Mouse (Mus musculus) right cerebral cortex, postnatal 36 days (tissue): ENCODE measurements around the gene Smarcb1.
A peak's percentile ranks its signal among the peaks of the same experiment; 100 is the strongest.

ENCODE experiments used
- DNase-seq, 2 experiments: peaks; one replicate each; pipeline ENCODE4 v3.0.0; 2022; ENCODE audit warnings: low spot score in 2 of 2, mixed read lengths in 1 of 2

The Smarcb1 gene

GRCm38 (mm10) chr10:75934991-75935390 is 13.6 kb upstream of the Smarcb1 start:
- DNase-seq = no peak

GRCm38 (mm10) chr10:75932891-75933290 is 11.5 kb upstream of the Smarcb1 start, which contains the start of gene Chchd10:
Gene Chchd10 (plus strand): TSS chr10:75933130.
- no peak for DNase-seq

GRCm38 (mm10) chr10:75932081-75932678 is 10.8 kb upstream of the Smarcb1 start:
- no peak for DNase-seq

GRCm38 (mm10) chr10:75931311-75931710 is 9.9 kb upstream of the Smarcb1 start:
- DNase-seq = no peak

- no peak for DNase-seq
Observed at GRCm38 (mm10) chr10:75930304-75930703, 8.9 kb upstream of the Smarcb1 start.

- no peak for DNase-seq
Observed at GRCm38 (mm10) chr10:75926396-75926795, 5.0 kb upstream of the Smarcb1 start.

GRCm38 (mm10) chr10:75924324-75924723 is 2.9 kb upstream of the Smarcb1 start:
- no peak for DNase-seq

GRCm38 (mm10) chr10:75921726-75922560 is 526 bp upstream of the Smarcb1 start:
- no peak for DNase-seq

GRCm38 (mm10) chr10:75919026-75919425 is 2.4 kb downstream of the Smarcb1 start:
- DNase-seq = no peak

GRCm38 (mm10) chr10:75916840-75917239 is 4.6 kb downstream of the Smarcb1 start:
- DNase-seq = no peak

GRCm38 (mm10) chr10:75915557-75915956 is 5.9 kb downstream of the Smarcb1 start:
- no peak for DNase-seq

- DNase-seq = no peak
Observed at GRCm38 (mm10) chr10:75913013-75913589, 8.3 kb downstream of the Smarcb1 start.

- DNase-seq = no peak
Observed at GRCm38 (mm10) chr10:75910698-75911097, 10.7 kb downstream of the Smarcb1 start.

- no peak for DNase-seq
Observed at GRCm38 (mm10) chr10:75906882-75907281, 14.5 kb downstream of the Smarcb1 start.

GRCm38 (mm10) chr10:75904391-75904790 is 17.0 kb downstream of the Smarcb1 start:
- no peak for DNase-seq

GRCm38 (mm10) chr10:75898846-75899245 is 22.6 kb downstream of the Smarcb1 start:
- DNase-seq = no peak

- no peak for DNase-seq
Observed at GRCm38 (mm10) chr10:75898039-75898564, 23.3 kb downstream of the Smarcb1 start.

GRCm38 (mm10) chr10:75897373-75897772 is 24.0 kb downstream of the Smarcb1 start:
- DNase-seq = peak; percentile 51 to 52

- peak; percentile 37 to 71 for DNase-seq
Observed at GRCm38 (mm10) chr10:75896208-75896607, 25.2 kb downstream of the Smarcb1 start.

GRCm38 (mm10) chr10:75895730-75896129 is 25.7 kb downstream of the Smarcb1 start:
- DNase-seq = no peak

- no peak for DNase-seq
Observed at GRCm38 (mm10) chr10:75894601-75895000, 26.8 kb downstream of the Smarcb1 start.

- peak; percentile 97 to 98 for DNase-seq
Observed at GRCm38 (mm10) chr10:75893089-75893750, 28.2 kb downstream of the Smarcb1 start, which contains the start of gene Derl3. Gene Derl3 (plus strand): TSS chr10:75893413.
